Comparison of ENCODE assay signal across 21 mouse cellular contexts in genomic region chr6:22213813-22214212, GRCm38 (mm10).
DNase-seq lines count a peak whose midpoint lies in the region; ATAC-seq lines count a peak whose summit lies in the region.
"Had no signal": no experiment of that assay in that cellular context is flagged by ENCODE, and none has a peak within 500 bp of the region (broad histone marks: within the 10 kb centered on the region; RNA-seq: fewer than 3 reads in every experiment).

No protein-coding gene starts in this region.

- peak; percentile 37 for DNase-seq in 416B (ENCODE audit: low read depth)
- no peak for DNase-seq in retina, postnatal 1 day
- DNase-seq in frontal cortex, postnatal 25 days (ENCODE audit: low spot score in 2 of 2), result no peak
- no peak for DNase-seq in urinary bladder, postnatal 10 days (ENCODE audit: low spot score)
- DNase-seq: adrenal gland, postnatal 10 days; adrenal gland, postnatal 36 days; cerebellum, adult 11 months; cerebellum, adult 2 months; cerebellum, postnatal 10 days; cerebellum, postnatal 36 days; gastrocnemius, postnatal 10 days; gastrocnemius, postnatal 36 days; heart, adult 2 months; heart, postnatal 14 days; heart, postnatal 4 days had no signal

- peak; percentile 68 for ATAC-seq in common myeloid progenitor, adult 5-6 weeks (replicated peaks; ENCODE audit: low read depth, poor library complexity, severe bottlenecking)
- ATAC-seq in megakaryocyte progenitor cell, adult 5-6 weeks (replicated peaks; ENCODE audit: poor library complexity), result peak; percentile 20; the same call in 1 of the 2 replicates
- ATAC-seq in erythroblast, adult 5-6 weeks (replicated peaks; ENCODE audit: low FRiP score, poor library complexity, severe bottlenecking), result no peak
- ATAC-seq: forebrain, embryonic 15.5 days; intestine, embryonic 15.5 days; Patski had no signal
